Mouse (Mus musculus): ENCODE measurements around the gene Stk32b.

- TF ChIP-seq POLR2A (IDR thresholded peaks at IDR 0.05; ENCODE audit: borderline replicate concordance, extremely low read depth, low read depth, low read length) = no peak
- TF ChIP-seq CTCF (IDR thresholded peaks at IDR 0.05; ENCODE audit: insufficient read depth, low read length) = no peak
Observed at GRCm38 (mm10) chr5:37535227-37535626, 181.7 kb downstream of the Stk32b start.
